Mouse (Mus musculus): ENCODE data around the gene Msrb1. TPM values are rescaled to one million over a fixed set of nuclear protein-coding genes. Genes with fewer than 3 reads are reported as not detected.

Msrb1 gene
- polyA plus RNA-seq, 1 experiment, result 54.2 TPM

- 17% methylated on average over 13 of the region's 13 CpGs for WGBS
- Histone ChIP-seq H3K4me3 (ENCODE audit: low read depth, low read length) (no peak overlapping the region), H3K27ac (ENCODE audit: insufficient read depth, low read depth, low read length) (no peak overlapping the region), H3K36me3 (ENCODE audit: control insufficient read depth, insufficient read depth, low read length) (peaks cover 15% of the 10 kb centered on the region), H3K4me1 (ENCODE audit: control insufficient read depth, insufficient read depth, insufficient read length, low read length) (peaks cover 2% of the 10 kb centered on the region), H3K27me3 (ENCODE audit: control insufficient read depth, insufficient read depth, low read length) (no peaks in the 10 kb centered on the region)
- no peak for TF ChIP-seq CTCF (IDR thresholded peaks at IDR 0.05; ENCODE audit: extremely low read depth, insufficient read length, insufficient replicate concordance, low read depth, low read length)
- no peak for TF ChIP-seq POLR2A (IDR thresholded peaks at IDR 0.05; ENCODE audit: low read depth, low read length)
These were observed 14.1 kb upstream of the Msrb1 start for GRCm38 (mm10) chr17:24722220-24722924.

- no peak for TF ChIP-seq CTCF (IDR thresholded peaks at IDR 0.05; ENCODE audit: extremely low read depth, insufficient read length, insufficient replicate concordance, low read depth, low read length)
- TF ChIP-seq POLR2A (IDR thresholded peaks at IDR 0.05; ENCODE audit: low read depth, low read length), result no peak
- under 1% methylated on average over 12 of the region's 12 CpGs for WGBS
- peak overlapping the region; percentile 78 for H3K4me3 ChIP-seq (ENCODE audit: low read depth, low read length)
- peaks cover 2% of the 10 kb centered on the region for H3K4me1 ChIP-seq (ENCODE audit: control insufficient read depth, insufficient read depth, insufficient read length, low read length)
- H3K27me3 ChIP-seq (ENCODE audit: control insufficient read depth, insufficient read depth, low read length), result no peaks in the 10 kb centered on the region
- H3K36me3 ChIP-seq (ENCODE audit: control insufficient read depth, insufficient read depth, low read length), result peaks cover 15% of the 10 kb centered on the region
- peak overlapping the region; percentile 75; the same call in 1 of the 2 replicates for H3K27ac ChIP-seq (ENCODE audit: insufficient read depth, low read depth, low read length)
These were observed 13.1 kb upstream of the Msrb1 start for GRCm38 (mm10) chr17:24723122-24723880.

- H3K27ac ChIP-seq (ENCODE audit: insufficient read depth, low read depth, low read length), result peak overlapping the region; percentile 75
- H3K27me3 ChIP-seq (ENCODE audit: control insufficient read depth, insufficient read depth, low read length), result no peaks in the 10 kb centered on the region
- TF ChIP-seq POLR2A (IDR thresholded peaks at IDR 0.05; ENCODE audit: low read depth, low read length) (no peak), CTCF (IDR thresholded peaks at IDR 0.05; ENCODE audit: extremely low read depth, insufficient read length, insufficient replicate concordance, low read depth, low read length) (no peak)
- H3K4me1 ChIP-seq (ENCODE audit: control insufficient read depth, insufficient read depth, insufficient read length, low read length), result peaks cover 2% of the 10 kb centered on the region
- peak overlapping the region; percentile 78 for H3K4me3 ChIP-seq (ENCODE audit: low read depth, low read length)
- H3K36me3 ChIP-seq (ENCODE audit: control insufficient read depth, insufficient read depth, low read length), result peaks cover 15% of the 10 kb centered on the region
- WGBS, result 0% methylated on average over 15 of the region's 15 CpGs
These were observed 12.6 kb upstream of the Msrb1 start for GRCm38 (mm10) chr17:24723881-24724180.

- WGBS, result under 1% methylated on average over 30 of the region's 30 CpGs
- TF ChIP-seq POLR2A (IDR thresholded peaks at IDR 0.05; ENCODE audit: low read depth, low read length), result peak; percentile 83
- TF ChIP-seq CTCF (IDR thresholded peaks at IDR 0.05; ENCODE audit: extremely low read depth, insufficient read length, insufficient replicate concordance, low read depth, low read length), result peak; percentile 96
- peak within 1 kb of the TSS; percentile 75 for H3K27ac ChIP-seq (ENCODE audit: insufficient read depth, low read depth, low read length)
- H3K4me1 ChIP-seq (ENCODE audit: control insufficient read depth, insufficient read depth, insufficient read length, low read length), result peaks cover 2% of the 10 kb centered on the region
- H3K27me3 ChIP-seq (ENCODE audit: control insufficient read depth, insufficient read depth, low read length), result no peaks in the 10 kb centered on the region
- H3K4me3 ChIP-seq (ENCODE audit: low read depth, low read length), result peak within 1 kb of the TSS; percentile 78
- peaks cover 15% of the 10 kb centered on the region for H3K36me3 ChIP-seq (ENCODE audit: control insufficient read depth, insufficient read depth, low read length)
These were observed 12.3 kb upstream of the Msrb1 start, which contains the start of gene Ndufb10 for GRCm38 (mm10) chr17:24724184-24724583. Gene Ndufb10 (minus strand): TSS chr17:24724478.

- Histone ChIP-seq H3K36me3 (ENCODE audit: control insufficient read depth, insufficient read depth, low read length) (peaks cover 13% of the 10 kb centered on the region), H3K4me1 (ENCODE audit: control insufficient read depth, insufficient read depth, insufficient read length, low read length) (peaks cover 2% of the 10 kb centered on the region), H3K4me3 (ENCODE audit: low read depth, low read length) (no peak overlapping the region), H3K27me3 (ENCODE audit: control insufficient read depth, insufficient read depth, low read length) (no peaks in the 10 kb centered on the region), H3K27ac (ENCODE audit: insufficient read depth, low read depth, low read length) (no peak overlapping the region)
- 67% methylated on average over 3 of the region's 3 CpGs for WGBS
- TF ChIP-seq CTCF (IDR thresholded peaks at IDR 0.05; ENCODE audit: extremely low read depth, insufficient read length, insufficient replicate concordance, low read depth, low read length) (no peak), POLR2A (IDR thresholded peaks at IDR 0.05; ENCODE audit: low read depth, low read length) (no peak)
These were observed 10.6 kb upstream of the Msrb1 start for GRCm38 (mm10) chr17:24725637-24726390.

- Histone ChIP-seq H3K27ac (ENCODE audit: insufficient read depth, low read depth, low read length) (no peak within 1 kb of the TSS), H3K36me3 (ENCODE audit: control insufficient read depth, insufficient read depth, low read length) (no peaks in the 10 kb centered on the region), H3K27me3 (ENCODE audit: control insufficient read depth, insufficient read depth, low read length) (no peaks in the 10 kb centered on the region), H3K4me1 (ENCODE audit: control insufficient read depth, insufficient read depth, insufficient read length, low read length) (peaks cover 1% of the 10 kb centered on the region), H3K4me3 (ENCODE audit: low read depth, low read length) (no peak within 1 kb of the TSS)
- TF ChIP-seq CTCF (IDR thresholded peaks at IDR 0.05; ENCODE audit: extremely low read depth, insufficient read length, insufficient replicate concordance, low read depth, low read length) (no peak), POLR2A (IDR thresholded peaks at IDR 0.05; ENCODE audit: low read depth, low read length) (no peak)
- WGBS, result 62% methylated on average over 2 of the region's 2 CpGs
These were observed 8.8 kb upstream of the Msrb1 start, which contains the start of gene Rpl3l for GRCm38 (mm10) chr17:24727618-24728017. Gene Rpl3l (plus strand): TSS chr17:24727820.

Data from small intestine, adult 2 months (tissue).